Mouse (Mus musculus): ENCODE results near the gene Mia3.

- TF ChIP-seq CTCF (conservative IDR thresholded peaks at IDR 0.05 in 1 of 2, IDR thresholded peaks at IDR 0.05 in 1 of 2; ENCODE audit: low read depth in 2 of 2, low read length in 2 of 2), result no peak
- no peak for TF ChIP-seq POLR2AphosphoS2 (IDR thresholded peaks at IDR 0.05; ENCODE audit: low read depth, low read length)
- TF ChIP-seq HCFC1 (IDR thresholded peaks at IDR 0.05; ENCODE audit: low read depth, low read length), result no peak
- no peak for TF ChIP-seq RCOR1 (conservative IDR thresholded peaks at IDR 0.05; ENCODE audit: low read depth, low read length)
- no peak for TF ChIP-seq SIN3A (IDR thresholded peaks at IDR 0.05; ENCODE audit: low read length)
These were observed 6.4 kb downstream of the Mia3 start for GRCm38 (mm10) chr1:183362729-183363576.

All from CH12.LX (cell line).